In genomic region chr4:59581314-59582185, GRCm38 (mm10) we compare ENCODE assay signal across 8 mouse cellular contexts. TPM values are rescaled to one million over a fixed set of nuclear protein-coding genes. Genes with fewer than 3 reads are reported as not detected.
DNase-seq lines count a peak whose midpoint lies in the region; ATAC-seq lines count a peak whose summit lies in the region.

Hsdl2 (plus strand) TSS chr4:59581563.

- H3K27me3 ChIP-seq in hindbrain, embryonic 12.5 days = no peaks in the 10 kb centered on the region

- no peaks in the 10 kb centered on the region for H3K9me3 ChIP-seq in hindbrain, embryonic 12.5 days (replicated peaks)

- WGBS in hindbrain, embryonic 12.5 days = under 1% methylated on average over 61 of the region's 61 CpGs

- H3K4me1 ChIP-seq in hindbrain, embryonic 12.5 days = peaks cover 15% of the 10 kb centered on the region

- H3K4me3 ChIP-seq in hindbrain, embryonic 12.5 days = peak within 1 kb of the TSS; percentile 59

- peak within 1 kb of the TSS; percentile 87 for H3K27ac ChIP-seq in hindbrain, embryonic 12.5 days

- H3K36me3 ChIP-seq in hindbrain, embryonic 12.5 days = no peaks in the 10 kb centered on the region

- H3K4me2 ChIP-seq in hindbrain, embryonic 12.5 days (replicated peaks) = peak within 1 kb of the TSS; percentile 66

- ATAC-seq in hindbrain, embryonic 12.5 days (ENCODE audit: low FRiP score) = peak; percentile 95

- peak within 1 kb of the TSS; percentile 70 for H3K9ac ChIP-seq in hindbrain, embryonic 12.5 days

- DNase-seq in NIH3T3 (ENCODE audit: low read depth) = peak; percentile 100
- peak; percentile 99 for DNase-seq in cerebellum, postnatal 10 days
- peak; percentile 96 to 97 for DNase-seq in frontal cortex, postnatal 10 days (ENCODE audit: low spot score in 2 of 2)
- DNase-seq in layer of hippocampus, postnatal 14 days (ENCODE audit: low spot score in 2 of 2) = peak; percentile 97 to 99
- DNase-seq in lung, postnatal 14 days = peak; percentile 98
- DNase-seq in retina, adult 2 months (ENCODE audit: low read depth, low spot score) = peak; percentile 98
- peak; percentile 100 for DNase-seq in thymus, postnatal 36 days

RNA-seq across cellular contexts. Expression of gene Hsdl2, which starts in this region (rescaled TPM):
- polyA plus RNA-seq in hindbrain, embryonic 12.5 days (2016; fragmentation: Nextera tagmentation; extraction: Ambion mirVana) = 37.8 and 41.8 TPM in 2 replicates
- total RNA-seq in layer of hippocampus, postnatal 14 days (2021) = 10 to 100 TPM; 30.4 to 31.7 TPM

Comparison
In these comparisons a context has a peak if more than half of its experiments do, and no peak if none do; other contexts are left out.
1. Peak in every context shown above with its lines: DNase-seq, ATAC-seq, H3K4me3 ChIP-seq and H3K27ac ChIP-seq.